Mouse (Mus musculus) liver, postnatal 0 days (tissue): ENCODE measurements around the gene Adad1.

ENCODE experiments used
- CTCF ChIP-seq: sonication (generic); IDR thresholded peaks from 2 replicates; pipeline ENCODE4 v1.5.1; 2016; ENCODE audit warnings: antibody characterized with exemption, low read depth
- EP300 ChIP-seq: IDR thresholded peaks from 2 replicates; pipeline ENCODE4 v1.6.1; 2016; ENCODE audit warnings: antibody characterized with exemption, low read depth, mild to moderate bottlenecking

GRCm38 (mm10) chr3:37063406-37063805 lies at the start of gene Adad1:
- no peak for TF ChIP-seq CTCF
- TF ChIP-seq EP300, result no peak
